Mouse (Mus musculus) forebrain, embryonic 11.5 days (tissue): ENCODE results near the gene Dock8. TPM values are rescaled to one million over a fixed set of nuclear protein-coding genes. Genes with fewer than 3 reads are reported as not detected.
"Not testable (repeated sequence)": the region's sequence is repeated elsewhere in the genome, so short reads cannot be mapped to it uniquely, and the experiment has no call there.

Source experiments
- ATAC-seq: fragments of 200-750 bp; cut with Nextera tagmentation; replicated peaks from 2 replicates; pipeline ENCODE4 v1.8.0; 2017; ENCODE audit warnings: moderate TSS enrichment; ENCODE audit not compliant: low FRiP score
- DNase-seq: peaks from one replicate; pipeline ENCODE4 v3.0.0-alpha.2; 2017; ENCODE audit warnings: low spot score
- H3K27ac ChIP-seq: fragments of 300-500 bp; sonication (generic); 2 replicates; pipeline ENCODE4 v1.5.1; 2014; ENCODE audit warnings: low read depth, low read length
- H3K27me3 ChIP-seq: fragments of 300-500 bp; sonication (generic); 2 replicates; pipeline ENCODE4 v1.6.1; 2014; ENCODE audit warnings: mild to moderate bottlenecking, low read length, mixed read lengths; ENCODE audit not compliant: control insufficient read depth, insufficient read depth
- H3K36me3 ChIP-seq: fragments of 300-500 bp; sonication (generic); 2 replicates; pipeline ENCODE4 v1.6.1; 2014; ENCODE audit warnings: mild to moderate bottlenecking, low read length, moderate library complexity, mixed read lengths; ENCODE audit not compliant: control insufficient read depth, insufficient read depth
- H3K4me1 ChIP-seq: fragments of 300-500 bp; sonication (generic); replicated peaks from 2 replicates; pipeline ENCODE4 v1.6.1; 2014; ENCODE audit warnings: low read length, mixed read lengths; ENCODE audit not compliant: control insufficient read depth, insufficient read depth
- H3K4me2 ChIP-seq: fragments of 300-500 bp; sonication (generic); 2 replicates; pipeline ENCODE4 v1.6.1; 2014; ENCODE audit warnings: low read depth, mild to moderate bottlenecking, low read length, moderate library complexity, mixed read lengths; ENCODE audit not compliant: severe bottlenecking
- H3K4me3 ChIP-seq: fragments of 300-500 bp; sonication (generic); 2 replicates; pipeline ENCODE4 v1.5.1; 2014; ENCODE audit warnings: low read depth, low read length
- H3K9ac ChIP-seq: fragments of 300-500 bp; sonication (generic); 2 replicates; pipeline ENCODE4 v1.6.1; 2014; ENCODE audit warnings: low read length
- H3K9me3 ChIP-seq: fragments of 300-500 bp; sonication (generic); 2 replicates; pipeline ENCODE4 v1.6.1; 2016; ENCODE audit warnings: low read length, mixed read lengths; ENCODE audit not compliant: control insufficient read depth
- WGBS: fragments of 180-500 bp; shearing (Covaris S2); extraction: QIAGEN DNeasy Blood & Tissue Kit; methylation state at CpG from one replicate; pipeline ENCODE4 v1.1.7; 2014; 5-methylcytosine and 5-hydroxymethylcytosine counted together
- polyA plus RNA-seq: library from polyadenylated mRNA; unstranded; fragments of >200 nt; fragmentation: Nextera tagmentation; extraction: Ambion mirVana; gene quantifications from 2 replicates; pipeline ENCODE4 v1.2.1, GENCODE M21; 2014

The Dock8 gene
- polyA plus RNA-seq, 1 experiment from 2014 or later: 1.3 TPM

DNA sequence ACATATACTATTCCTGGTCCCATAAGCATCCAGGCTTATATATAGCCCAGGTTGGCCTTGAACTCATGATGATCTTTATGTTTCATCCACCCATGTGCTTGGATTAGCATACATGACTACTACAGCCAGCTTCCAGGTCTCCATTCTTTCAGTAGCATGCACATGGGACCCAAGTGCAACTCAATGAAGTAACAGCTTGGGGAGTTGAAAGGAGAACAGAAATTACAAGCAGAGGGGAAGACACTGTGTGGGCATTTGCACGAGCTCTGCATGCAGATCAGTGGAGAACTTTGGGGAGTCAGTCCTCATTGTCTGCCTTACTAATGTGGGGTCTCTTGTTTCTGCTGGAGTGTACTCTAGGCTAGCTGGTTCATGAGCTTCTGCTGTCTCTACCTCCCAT lies 7.4 kb downstream of the Dock8 start:
- Histone ChIP-seq H3K27me3 (peaks cover 7% of the 10 kb centered on the region), H3K9ac (no peak overlapping the region), H3K9me3 (no peaks in the 10 kb centered on the region), H3K36me3 (no peaks in the 10 kb centered on the region), H3K4me1 (0 out of 2 replicates have a peak, but pooled peaks cover 2% of the 10 kb centered on the region), H3K27ac (no peak overlapping the region), H3K4me3 (no peak overlapping the region), H3K4me2 (no peak overlapping the region)
- DNase-seq (no peak), ATAC-seq (no peak)
- 67% methylated on average over 1 of the region's 1 CpGs for WGBS

GRCm38 (mm10) chr19:25008509-25008908 lies 9.2 kb downstream of the Dock8 start:
- no peak overlapping the region for H3K4me3 ChIP-seq
- H3K9ac ChIP-seq: no peak overlapping the region
- H3K4me1 ChIP-seq: 0 out of 2 replicates have a peak, but pooled peaks cover 2% of the 10 kb centered on the region
- H3K27ac ChIP-seq: no peak overlapping the region
- no peaks in the 10 kb centered on the region for H3K36me3 ChIP-seq
- ATAC-seq (no peak), DNase-seq (no peak)
- no peaks in the 10 kb centered on the region for H3K27me3 ChIP-seq
- 95% methylated on average over 2 of the region's 2 CpGs for WGBS
- H3K4me2 ChIP-seq: no peak overlapping the region
- H3K9me3 ChIP-seq: no peaks in the 10 kb centered on the region

DNA sequence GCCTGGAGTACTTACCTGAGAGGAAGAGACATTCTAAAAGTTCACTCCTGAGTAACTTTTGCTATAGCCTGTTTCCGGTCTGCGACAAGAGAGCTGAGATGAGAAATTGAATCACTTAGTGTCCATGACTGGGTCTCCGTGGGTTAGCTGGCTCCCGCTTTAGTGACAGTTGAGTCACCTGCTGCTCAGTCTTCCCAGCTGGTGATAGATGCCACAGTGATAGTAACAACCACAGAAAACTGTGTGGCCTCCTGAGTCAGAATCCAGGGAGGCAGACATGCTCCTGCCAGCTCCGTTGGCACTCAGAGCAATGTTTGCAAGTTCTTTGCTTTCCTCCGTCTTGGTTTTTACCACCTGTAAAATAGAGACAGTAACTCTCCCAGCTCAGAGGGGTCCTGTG lies 23.4 kb downstream of the Dock8 start:
- Histone ChIP-seq H3K9me3 (no peaks in the 10 kb centered on the region), H3K9ac (no peak overlapping the region), H3K4me3 (no peak overlapping the region), H3K4me1 (no peaks in the 10 kb centered on the region), H3K4me2 (no peak overlapping the region), H3K36me3 (no peaks in the 10 kb centered on the region), H3K27me3 (no peaks in the 10 kb centered on the region), H3K27ac (no peak overlapping the region)
- 86% methylated on average over 6 of the region's 6 CpGs for whole genome bisulfite sequencing
- no peak for DNase-seq
- no peak for ATAC-seq

DNA sequence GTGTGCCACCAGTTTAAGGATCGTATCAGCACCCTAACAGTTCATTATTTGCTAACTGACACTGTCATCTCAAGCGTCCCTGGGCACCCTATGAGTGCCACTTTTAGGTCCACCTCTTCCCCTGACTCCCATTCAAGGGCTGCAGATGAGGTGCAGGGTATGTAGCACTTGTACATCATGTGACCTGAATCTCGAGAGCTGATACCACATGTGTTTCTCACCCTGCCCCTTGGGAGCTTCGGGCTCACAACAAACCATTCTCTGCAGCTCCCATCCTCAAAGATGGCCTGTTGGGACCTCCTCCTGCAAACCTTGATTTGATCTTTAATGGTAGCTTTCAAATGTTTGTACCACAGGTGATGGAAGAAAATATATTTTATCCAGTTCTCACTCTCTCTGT lies 32.4 kb downstream of the Dock8 start:
- WGBS: 74% methylated on average over 4 of the region's 4 CpGs
- no peak overlapping the region for H3K4me3 ChIP-seq
- no peak overlapping the region for H3K27ac ChIP-seq
- no peak overlapping the region for H3K9ac ChIP-seq
- DNase-seq (no peak), ATAC-seq (no peak)
- no peaks in the 10 kb centered on the region for H3K27me3 ChIP-seq
- H3K4me1 ChIP-seq: no peaks in the 10 kb centered on the region
- no peaks in the 10 kb centered on the region for H3K9me3 ChIP-seq
- H3K4me2 ChIP-seq: no peak overlapping the region
- no peaks in the 10 kb centered on the region for H3K36me3 ChIP-seq

GRCm38 (mm10) chr19:25033008-25033407 lies 33.7 kb downstream of the Dock8 start:
- H3K4me1 ChIP-seq, H3K4me2 ChIP-seq, H3K27me3 ChIP-seq, H3K27ac ChIP-seq, ATAC-seq, H3K9me3 ChIP-seq, H3K36me3 ChIP-seq, DNase-seq, H3K4me3 ChIP-seq, H3K9ac ChIP-seq: not testable (repeated sequence)
- 85% methylated on average over 7 of the region's 18 CpGs for WGBS

DNA sequence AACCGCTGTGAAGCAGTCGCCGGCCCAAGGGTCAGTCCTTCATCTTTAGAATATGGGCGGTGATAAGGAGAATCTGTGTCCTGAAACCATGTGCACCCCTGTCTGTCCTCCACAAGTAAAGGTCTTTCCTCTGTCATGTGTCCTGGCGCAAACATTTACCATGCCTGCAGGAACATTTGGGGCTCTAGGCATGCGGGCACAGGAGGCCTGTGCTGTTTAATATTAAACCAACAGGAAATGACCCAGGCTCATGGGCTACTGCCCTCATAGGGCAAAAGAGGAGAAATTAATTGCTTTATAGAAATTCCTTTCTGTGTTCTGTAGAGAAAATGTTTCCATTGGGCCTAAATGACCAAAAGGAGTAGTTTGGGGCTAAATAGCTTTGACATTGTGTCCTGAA lies 36.5 kb downstream of the Dock8 start:
- no peak for ATAC-seq
- WGBS: 93% methylated on average over 6 of the region's 6 CpGs

GRCm38 (mm10) chr19:25036784-25037183 lies 37.5 kb downstream of the Dock8 start:
- Histone ChIP-seq H3K9me3 (no peaks in the 10 kb centered on the region), H3K4me1 (no peaks in the 10 kb centered on the region), H3K9ac (no peak overlapping the region), H3K4me2 (no peak overlapping the region), H3K4me3 (no peak overlapping the region), H3K27ac (no peak overlapping the region), H3K36me3 (no peaks in the 10 kb centered on the region), H3K27me3 (no peaks in the 10 kb centered on the region)
- ATAC-seq (no peak), DNase-seq (no peak)
- 83% methylated on average over 5 of the region's 5 CpGs for WGBS

More for the DNA sequence above, 36.5 kb downstream of the Dock8 start:
- Histone ChIP-seq H3K27ac (no peak overlapping the region), H3K4me3 (no peak overlapping the region), H3K4me1 (no peaks in the 10 kb centered on the region), H3K4me2 (no peak overlapping the region), H3K9ac (no peak overlapping the region), H3K27me3 (no peaks in the 10 kb centered on the region), H3K9me3 (no peaks in the 10 kb centered on the region), H3K36me3 (no peaks in the 10 kb centered on the region)
- DNase-seq: no peak

DNA sequence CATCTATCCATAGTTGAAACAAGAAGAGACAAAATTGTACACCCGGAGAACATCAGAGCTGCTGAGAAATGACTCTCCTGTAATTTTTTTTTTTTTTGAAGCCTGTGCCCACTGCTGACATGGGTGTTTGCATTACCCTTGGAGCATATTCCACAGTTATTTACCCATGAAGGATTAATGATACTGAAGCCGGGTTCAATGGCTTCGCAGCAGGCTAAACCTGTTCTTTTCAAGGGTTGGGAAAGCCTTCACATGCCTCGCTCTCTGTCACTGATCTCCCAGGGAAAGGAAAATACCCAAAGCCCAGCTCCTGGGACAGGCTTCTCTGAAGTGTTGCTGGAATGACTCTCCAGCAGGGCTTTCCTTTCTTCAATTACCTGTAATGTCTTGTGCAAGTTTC lies 37.9 kb downstream of the Dock8 start:
- H3K27me3 ChIP-seq: no peaks in the 10 kb centered on the region
- no peak overlapping the region for H3K9ac ChIP-seq
- ATAC-seq (no peak), DNase-seq (no peak)
- H3K4me3 ChIP-seq: no peak overlapping the region
- WGBS: 79% methylated on average over 4 of the region's 4 CpGs
- H3K9me3 ChIP-seq: no peaks in the 10 kb centered on the region
- no peak overlapping the region for H3K27ac ChIP-seq
- no peaks in the 10 kb centered on the region for H3K4me1 ChIP-seq
- no peak overlapping the region for H3K4me2 ChIP-seq
- no peaks in the 10 kb centered on the region for H3K36me3 ChIP-seq

GRCm38 (mm10) chr19:25038293-25038692 lies 39.0 kb downstream of the Dock8 start:
- Histone ChIP-seq H3K9me3 (no peaks in the 10 kb centered on the region), H3K9ac (no peak overlapping the region), H3K36me3 (no peaks in the 10 kb centered on the region), H3K4me2 (no peak overlapping the region), H3K27ac (no peak overlapping the region), H3K4me1 (no peaks in the 10 kb centered on the region), H3K27me3 (no peaks in the 10 kb centered on the region), H3K4me3 (no peak overlapping the region)
- DNase-seq (no peak), ATAC-seq (no peak)
- 58% methylated on average over 6 of the region's 6 CpGs for WGBS
